Mouse (Mus musculus) lung, adult 2 months (tissue): ENCODE measurements around the gene Trpt1.
A peak's percentile ranks its signal among the peaks of the same experiment; 100 is the strongest.

Source experiments
- CTCF ChIP-seq: fragments of 200-500 bp; IDR thresholded peaks from 2 replicates; pipeline ENCODE4 v1.5.1; 2011; ENCODE audit warnings: mild to moderate bottlenecking, low read length, control low read depth; ENCODE audit not compliant: insufficient read depth
- POLR2A ChIP-seq: fragments of 200-500 bp; IDR thresholded peaks from 2 replicates; pipeline ENCODE4 v1.6.1; 2011; ENCODE audit warnings: low read depth, mild to moderate bottlenecking, control low read depth, low read length, borderline replicate concordance; ENCODE audit errors: extremely low read depth

DNA sequence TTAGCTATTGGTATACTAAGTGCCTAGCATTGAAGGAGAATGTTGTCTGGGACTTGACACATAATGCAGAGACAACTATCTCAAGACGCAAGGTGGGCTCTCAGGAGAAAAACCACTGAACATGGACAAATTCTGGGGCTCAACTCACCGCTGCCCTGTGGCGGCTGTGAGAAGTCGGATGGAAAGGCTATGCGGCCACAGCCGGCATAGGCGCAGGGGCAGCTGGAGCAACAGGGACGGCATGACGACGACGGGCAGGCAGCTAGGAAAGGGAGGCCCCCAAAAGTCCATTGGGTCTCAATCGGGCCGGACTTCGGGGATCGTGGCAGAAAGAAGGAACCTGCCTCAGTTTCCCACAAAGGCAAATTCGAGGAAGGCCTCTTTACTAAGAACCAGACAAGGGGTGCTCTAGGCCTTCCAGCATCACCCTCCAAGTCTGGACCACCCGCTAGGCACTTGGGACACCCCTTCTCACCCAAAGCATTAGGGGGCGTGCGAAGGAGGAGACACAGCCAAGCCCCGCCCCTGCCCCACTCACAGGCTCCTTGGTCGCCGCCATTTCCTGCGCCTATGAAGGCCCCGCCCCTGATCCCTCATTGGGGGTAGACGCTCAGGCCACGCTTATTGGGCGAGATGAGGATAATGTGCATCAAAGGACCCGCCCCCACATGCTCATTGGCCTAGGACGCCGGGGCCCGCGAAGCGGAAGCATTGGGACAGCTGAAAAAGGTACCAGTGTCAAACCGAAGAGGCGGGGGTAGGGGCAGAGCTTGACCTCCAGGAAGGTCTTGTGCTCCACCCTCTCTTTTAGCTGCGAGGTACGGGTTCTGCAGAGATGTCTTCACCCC lies 3.7 kb upstream of the Trpt1 start, which contains the start of gene Dnajc4:
- peak; percentile 56; the same call in 1 of the 2 replicates for TF ChIP-seq POLR2A
- TF ChIP-seq CTCF, result no peak
